Mouse (Mus musculus) adrenal gland, adult 2 months (tissue): Measurements from ENCODE around the gene Bco1. TPM values are rescaled to one million over a fixed set of nuclear protein-coding genes. Genes with fewer than 3 reads are reported as not detected.

Experiments
- polyA plus RNA-seq: library from polyadenylated mRNA; depleted of rRNA; stranded (reverse); fragments of >200 nt; gene quantifications from 2 replicates; pipeline ENCODE4 v1.2.3, GENCODE M21; 2012; rRNA removed
- total RNA-seq, 2 experiments: library from RNA; stranded (reverse); gene quantifications; 2 replicates each; pipeline ENCODE4 v1.2.3; 2021

Bco1 gene
- total and polyA plus RNA-seq, 3 experiments, result 0.38 to 0.55 TPM; not detected in 1

Other genes starting within 250 kb of the Bco1 start
- gene Cmc2, start 174.4 kb upstream of the Bco1 start, total RNA-seq, result 10 to 100 TPM; 55.5 to 72.8 TPM
- gene Cmc2, start 174.4 kb upstream of the Bco1 start, polyA plus RNA-seq, result 6.9 and 7.6 TPM in 2 replicates
- gene Cenpn, start 174.1 kb upstream of the Bco1 start, total RNA-seq, result 1 to 10 TPM; 3.3 to 3.9 TPM
- 1.7 and 2.6 TPM in 2 replicates for gene Cenpn, start 174.1 kb upstream of the Bco1 start, polyA plus RNA-seq
- gene Atmin, start 152.5 kb upstream of the Bco1 start, total RNA-seq, result 10 to 100 TPM; 23.6 to 23.7 TPM
- 10.1 and 10.4 TPM in 2 replicates for gene Atmin, start 152.5 kb upstream of the Bco1 start, polyA plus RNA-seq
- 1 to 10 TPM; 1.6 to 2.8 TPM for gene 1700030J22Rik, start 116.9 kb upstream of the Bco1 start, total RNA-seq
- gene 1700030J22Rik, start 116.9 kb upstream of the Bco1 start, polyA plus RNA-seq, result 0.18 and 0.32 TPM in 2 replicates
- 100 to 1,000 TPM; 113 to 195 TPM for gene Gcsh, start 102.3 kb upstream of the Bco1 start, total RNA-seq
- gene Gcsh, start 102.3 kb upstream of the Bco1 start, polyA plus RNA-seq, result 45.9 and 60.4 TPM in 2 replicates
- gene Pkd1l2, start 13.4 kb upstream of the Bco1 start, total RNA-seq, result 1 to 10 TPM in 1 of 2 experiments, under 1 TPM in 1; 0.93 to 2.3 TPM
- gene Pkd1l2, start 13.4 kb upstream of the Bco1 start, polyA plus RNA-seq, result 1.1 and 1.2 TPM in 2 replicates
- 10 to 100 TPM in 1 of 2 experiments, 1 to 10 TPM in 1; 8.5 to 13.1 TPM for gene Gan, start 62.3 kb downstream of the Bco1 start, total RNA-seq
- gene Gan, start 62.3 kb downstream of the Bco1 start, polyA plus RNA-seq, result 3.4 and 4.0 TPM in 2 replicates
- gene Cmip, start 161.2 kb downstream of the Bco1 start, total RNA-seq, result 100 to 1,000 TPM in 1 of 2 experiments, 10 to 100 TPM in 1; 99.3 to 171 TPM
- gene Cmip, start 161.2 kb downstream of the Bco1 start, polyA plus RNA-seq, result 104 and 133 TPM in 2 replicates